Mouse (Mus musculus) liver, embryonic 15.5 days (tissue): ENCODE data around the gene Gfra1. TPM values are rescaled to one million over a fixed set of nuclear protein-coding genes. Genes with fewer than 3 reads are reported as not detected.

Experiments used
- ATAC-seq: fragments of 200-750 bp; cut with Nextera tagmentation; 2 replicates; pipeline ENCODE4 v1.8.0; 2017; ENCODE audit warnings: moderate number of reproducible peaks, mild to moderate bottlenecking, moderate library complexity; ENCODE audit not compliant: insufficient read depth
- H3K27ac ChIP-seq: fragments of 300-500 bp; sonication (generic); replicated peaks from 2 replicates; pipeline ENCODE4 v1.5.1; 2015; ENCODE audit warnings: mild to moderate bottlenecking, inconsistent platforms
- H3K27me3 ChIP-seq: fragments of 300-500 bp; sonication (generic); 2 replicates; pipeline ENCODE4 v1.6.1; 2015; ENCODE audit warnings: mild to moderate bottlenecking, inconsistent platforms
- H3K36me3 ChIP-seq: fragments of 300-500 bp; sonication (generic); replicated peaks from 2 replicates; pipeline ENCODE4 v1.6.1; 2015; ENCODE audit warnings: moderate library complexity, mild to moderate bottlenecking, inconsistent platforms
- H3K4me1 ChIP-seq: fragments of 300-500 bp; sonication (generic); replicated peaks from 2 replicates; pipeline ENCODE4 v1.6.1; 2015; ENCODE audit warnings: inconsistent platforms
- H3K4me2 ChIP-seq: fragments of 300-500 bp; sonication (generic); 2 replicates; pipeline ENCODE4 v1.6.1; 2015; ENCODE audit warnings: moderate library complexity, mild to moderate bottlenecking, inconsistent platforms
- H3K4me3 ChIP-seq: fragments of 300-500 bp; sonication (generic); replicated peaks from 2 replicates; pipeline ENCODE4 v1.5.1; 2015; ENCODE audit warnings: mild to moderate bottlenecking, inconsistent platforms
- H3K9ac ChIP-seq: fragments of 300-500 bp; sonication (generic); 2 replicates; pipeline ENCODE4 v1.6.1; 2015; ENCODE audit warnings: moderate library complexity, mild to moderate bottlenecking, inconsistent platforms
- H3K9me3 ChIP-seq: fragments of 300-500 bp; sonication (generic); replicated peaks from 2 replicates; pipeline ENCODE4 v1.6.1; 2016; ENCODE audit warnings: inconsistent platforms
- WGBS: fragments of 180-500 bp; shearing (Covaris S2); methylation state at CpG from one replicate; pipeline ENCODE4 v1.1.7; 2015; ENCODE audit warnings: mixed read lengths; ENCODE audit not compliant: insufficient replicate concordance; 5-methylcytosine and 5-hydroxymethylcytosine counted together
- polyA plus RNA-seq: library from polyadenylated mRNA; unstranded; fragments of >200 nt; fragmentation: Nextera tagmentation; extraction: Ambion mirVana; gene quantifications from 2 replicates; pipeline ENCODE4 v1.2.1, GENCODE M21; 2015

Gene Gfra1
- polyA plus RNA-seq, 1 experiment from 2014 or later, result 6.2 TPM

- H3K27ac ChIP-seq, result peak overlapping the region; percentile 70
- 65% methylated on average over 7 of the region's 7 CpGs for WGBS
- H3K9ac ChIP-seq, result no peak overlapping the region
- peak; percentile 79 for ATAC-seq
- no peak overlapping the region for H3K4me3 ChIP-seq
- H3K27me3 ChIP-seq, result no peaks in the 10 kb centered on the region
- H3K4me2 ChIP-seq, result peak overlapping the region; percentile 36
- H3K9me3 ChIP-seq, result no peaks in the 10 kb centered on the region
- H3K4me1 ChIP-seq, result peaks cover 7% of the 10 kb centered on the region; the same call in 1 of the 2 replicates
- H3K36me3 ChIP-seq, result no peaks in the 10 kb centered on the region
These were observed 14.5 kb downstream of the Gfra1 start for GRCm38 (mm10) chr19:58441246-58441645.

- Histone ChIP-seq H3K27ac (no peak overlapping the region), H3K27me3 (no peaks in the 10 kb centered on the region), H3K4me3 (no peak overlapping the region), H3K9ac (no peak overlapping the region), H3K4me1 (peaks cover 7% of the 10 kb centered on the region; the same call in 1 of the 2 replicates), H3K36me3 (no peaks in the 10 kb centered on the region), H3K9me3 (no peaks in the 10 kb centered on the region), H3K4me2 (no peak overlapping the region)
- 61% methylated on average over 4 of the region's 4 CpGs for WGBS
- no peak for ATAC-seq
These were observed 16.9 kb downstream of the Gfra1 start for GRCm38 (mm10) chr19:58438762-58439161.

- no peaks in the 10 kb centered on the region for H3K36me3 ChIP-seq
- no peak overlapping the region for H3K27ac ChIP-seq
- no peak for ATAC-seq
- H3K4me3 ChIP-seq, result no peak overlapping the region
- 64% methylated on average over 10 of the region's 10 CpGs for WGBS
- H3K4me2 ChIP-seq, result no peak overlapping the region
- no peak overlapping the region for H3K9ac ChIP-seq
- no peaks in the 10 kb centered on the region for H3K27me3 ChIP-seq
- H3K9me3 ChIP-seq, result no peaks in the 10 kb centered on the region
- H3K4me1 ChIP-seq, result peaks cover 5% of the 10 kb centered on the region; the same call in 1 of the 2 replicates
These were observed 18.2 kb downstream of the Gfra1 start for GRCm38 (mm10) chr19:58437441-58438071.

GRCm38 (mm10) chr19:58436874-58437273 is 18.8 kb downstream of the Gfra1 start:
- Histone ChIP-seq H3K27ac (no peak overlapping the region), H3K9me3 (no peaks in the 10 kb centered on the region), H3K27me3 (no peaks in the 10 kb centered on the region), H3K36me3 (no peaks in the 10 kb centered on the region), H3K9ac (no peak overlapping the region), H3K4me1 (peaks cover 5% of the 10 kb centered on the region; the same call in 1 of the 2 replicates), H3K4me3 (no peak overlapping the region), H3K4me2 (no peak overlapping the region)
- WGBS, result 41% methylated on average over 3 of the region's 3 CpGs
- ATAC-seq, result no peak

GRCm38 (mm10) chr19:58435877-58436276 is 19.8 kb downstream of the Gfra1 start:
- WGBS, result 57% methylated on average over 5 of the region's 5 CpGs
- ATAC-seq, result no peak
- H3K4me2 ChIP-seq, result no peak overlapping the region
- peaks cover 5% of the 10 kb centered on the region; the same call in 1 of the 2 replicates for H3K4me1 ChIP-seq
- peak overlapping the region; percentile 1; the same call in 1 of the 2 replicates for H3K27ac ChIP-seq
- no peaks in the 10 kb centered on the region for H3K9me3 ChIP-seq
- H3K27me3 ChIP-seq, result no peaks in the 10 kb centered on the region
- H3K9ac ChIP-seq, result no peak overlapping the region
- H3K4me3 ChIP-seq, result no peak overlapping the region
- H3K36me3 ChIP-seq, result no peaks in the 10 kb centered on the region

- H3K27ac ChIP-seq, result no peak overlapping the region
- H3K9me3 ChIP-seq, result no peaks in the 10 kb centered on the region
- H3K4me2 ChIP-seq, result no peak overlapping the region
- no peak overlapping the region for H3K4me3 ChIP-seq
- no peak overlapping the region for H3K9ac ChIP-seq
- H3K4me1 ChIP-seq, result peaks cover 5% of the 10 kb centered on the region; the same call in 1 of the 2 replicates
- 69% methylated on average over 5 of the region's 5 CpGs for WGBS
- ATAC-seq, result no peak
- no peaks in the 10 kb centered on the region for H3K36me3 ChIP-seq
- H3K27me3 ChIP-seq, result no peaks in the 10 kb centered on the region
These were observed 22.9 kb downstream of the Gfra1 start for GRCm38 (mm10) chr19:58432840-58433239.

GRCm38 (mm10) chr19:58428546-58428945 is 27.2 kb downstream of the Gfra1 start:
- WGBS, result 58% methylated on average over 4 of the region's 4 CpGs
- no peak for ATAC-seq

GRCm38 (mm10) chr19:58427348-58427747 is 28.4 kb downstream of the Gfra1 start:
- H3K4me3 ChIP-seq, result no peak overlapping the region
- no peaks in the 10 kb centered on the region for H3K4me1 ChIP-seq
- H3K36me3 ChIP-seq, result no peaks in the 10 kb centered on the region
- H3K4me2 ChIP-seq, result no peak overlapping the region
- H3K9me3 ChIP-seq, result no peaks in the 10 kb centered on the region
- ATAC-seq, result no peak
- no peak overlapping the region for H3K27ac ChIP-seq
- H3K27me3 ChIP-seq, result no peaks in the 10 kb centered on the region
- no peak overlapping the region for H3K9ac ChIP-seq
- WGBS, result 58% methylated on average over 2 of the region's 2 CpGs

More at GRCm38 (mm10) chr19:58428546-58428945, 27.2 kb downstream of the Gfra1 start:
- Histone ChIP-seq H3K27ac (no peak overlapping the region), H3K4me3 (no peak overlapping the region), H3K9me3 (no peaks in the 10 kb centered on the region), H3K36me3 (no peaks in the 10 kb centered on the region), H3K4me2 (no peak overlapping the region), H3K9ac (no peak overlapping the region), H3K4me1 (no peaks in the 10 kb centered on the region), H3K27me3 (no peaks in the 10 kb centered on the region)

GRCm38 (mm10) chr19:58424928-58425327 is 30.8 kb downstream of the Gfra1 start:
- Histone ChIP-seq H3K9me3 (no peaks in the 10 kb centered on the region), H3K4me3 (no peak overlapping the region), H3K4me1 (no peaks in the 10 kb centered on the region), H3K27me3 (no peaks in the 10 kb centered on the region), H3K4me2 (no peak overlapping the region), H3K27ac (no peak overlapping the region), H3K36me3 (no peaks in the 10 kb centered on the region), H3K9ac (no peak overlapping the region)
- 65% methylated on average over 2 of the region's 2 CpGs for WGBS
- no peak for ATAC-seq

GRCm38 (mm10) chr19:58424179-58424578 is 31.5 kb downstream of the Gfra1 start:
- Histone ChIP-seq H3K4me1 (no peaks in the 10 kb centered on the region), H3K9me3 (no peaks in the 10 kb centered on the region), H3K27me3 (no peaks in the 10 kb centered on the region), H3K27ac (no peak overlapping the region), H3K4me3 (no peak overlapping the region), H3K9ac (no peak overlapping the region), H3K36me3 (no peaks in the 10 kb centered on the region), H3K4me2 (no peak overlapping the region)
- ATAC-seq, result no peak
- 58% methylated on average over 3 of the region's 3 CpGs for WGBS

GRCm38 (mm10) chr19:58422916-58423493 is 32.7 kb downstream of the Gfra1 start:
- WGBS, result 64% methylated on average over 4 of the region's 4 CpGs
- H3K9ac ChIP-seq, result no peak overlapping the region
- ATAC-seq, result no peak
- no peaks in the 10 kb centered on the region for H3K36me3 ChIP-seq
- no peak overlapping the region for H3K27ac ChIP-seq
- no peak overlapping the region for H3K4me3 ChIP-seq
- H3K27me3 ChIP-seq, result no peaks in the 10 kb centered on the region
- H3K9me3 ChIP-seq, result no peaks in the 10 kb centered on the region
- H3K4me1 ChIP-seq, result no peaks in the 10 kb centered on the region
- no peak overlapping the region for H3K4me2 ChIP-seq
